Mouse (Mus musculus) thymus, postnatal 10 days (tissue): Measurements from ENCODE around the gene Neurl2.
A peak's percentile ranks its signal among the peaks of the same experiment; 100 is the strongest.

Experiments
- DNase-seq, 2 experiments: peaks; one replicate each; pipeline ENCODE4 v3.0.0; 2021; ENCODE audit warnings: low spot score in 2 of 2

Neurl2 gene

GRCm38 (mm10) chr2:164787032-164787431, 46.2 kb downstream of the Neurl2 start:
- no peak for DNase-seq

- DNase-seq = no peak
These were observed 46.8 kb downstream of the Neurl2 start for GRCm38 (mm10) chr2:164786388-164786885.

GRCm38 (mm10) chr2:164785481-164786387, 47.5 kb downstream of the Neurl2 start, which contains the start of gene Snx21:
TSS of gene Snx21 (plus strand) at chr2:164785823.
- peak; percentile 40 to 53 for DNase-seq

GRCm38 (mm10) chr2:164784869-164785420, 48.3 kb downstream of the Neurl2 start:
- DNase-seq = no peak

- no peak for DNase-seq
These were observed 49.2 kb downstream of the Neurl2 start for GRCm38 (mm10) chr2:164783926-164784581.

- no peak for DNase-seq
These were observed 51.4 kb downstream of the Neurl2 start for GRCm38 (mm10) chr2:164781876-164782275.
